Mouse (Mus musculus) adrenal gland, postnatal 36 days (tissue): ENCODE results near the gene Olfr836. TPM values are rescaled to one million over a fixed set of nuclear protein-coding genes. Genes with fewer than 3 reads are reported as not detected.
"Not testable (repeated sequence)": the region's sequence is repeated elsewhere in the genome, so short reads cannot be mapped to it uniquely, and the experiment has no call there.

Source experiments
- DNase-seq, 2 experiments: peaks; one replicate each; pipeline ENCODE4 v3.0.0; 2021; ENCODE audit warnings: mixed read lengths in 1 of 2
- long read RNA-seq, 2 experiments: library from polyadenylated mRNA; stranded (forward); transcript quantifications; one replicate each; pipeline ENCODE4 v2.0.0; 2021; ENCODE audit warnings: borderline sequencing depth in 2 of 2
- total RNA-seq, 2 experiments: library from RNA; stranded (reverse); gene quantifications; 2 replicates each; pipeline ENCODE4 v1.2.3; 2021

Gene Olfr836
- not detected for total RNA-seq
- long read RNA-seq, experiment 1: 0 reads
- long read RNA-seq, experiment 2: 0 reads

DNA sequence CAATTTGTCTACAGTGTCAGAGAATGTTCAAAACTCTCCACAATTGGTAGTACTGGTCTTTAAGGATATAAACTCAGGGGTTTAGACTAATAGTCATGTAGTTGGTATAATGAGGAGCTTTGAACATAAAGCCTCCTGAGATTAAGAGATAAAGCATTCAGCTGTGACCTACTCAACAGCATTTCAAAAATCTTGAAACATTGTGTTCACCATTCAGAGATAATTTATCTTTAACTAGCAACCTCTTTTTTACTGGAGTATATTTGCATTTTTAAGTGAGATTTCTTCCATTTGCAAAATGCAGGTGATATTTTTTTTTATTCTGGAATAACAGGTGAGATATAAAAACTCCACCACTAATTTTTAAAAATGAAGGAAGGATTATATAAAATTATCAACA lies at the start of gene Olfr836:
TSS of gene Olfr836 (plus strand) at position 301 of the 400 bp plus-strand sequence.
- DNase-seq: no peak

DNA sequence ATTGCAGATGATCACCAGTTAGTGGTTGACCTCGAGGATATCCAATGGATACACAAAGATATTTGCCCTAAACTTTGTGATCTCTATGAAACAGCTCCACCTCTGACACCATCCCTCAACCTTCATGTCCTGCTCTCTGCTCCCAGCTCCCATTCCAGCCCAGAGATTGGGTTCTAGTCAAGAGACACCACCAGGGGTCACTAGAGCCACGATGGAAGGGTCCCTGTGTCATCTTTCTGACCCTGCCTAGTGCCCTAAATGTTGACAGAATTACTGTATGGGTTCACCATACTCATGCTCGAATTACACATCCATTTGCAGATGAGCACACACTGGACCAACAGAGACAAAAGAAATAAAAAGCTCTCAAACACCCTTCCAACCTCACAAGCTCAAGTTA lies 35.2 kb upstream of the Olfr836 start:
- no peak for DNase-seq

DNA sequence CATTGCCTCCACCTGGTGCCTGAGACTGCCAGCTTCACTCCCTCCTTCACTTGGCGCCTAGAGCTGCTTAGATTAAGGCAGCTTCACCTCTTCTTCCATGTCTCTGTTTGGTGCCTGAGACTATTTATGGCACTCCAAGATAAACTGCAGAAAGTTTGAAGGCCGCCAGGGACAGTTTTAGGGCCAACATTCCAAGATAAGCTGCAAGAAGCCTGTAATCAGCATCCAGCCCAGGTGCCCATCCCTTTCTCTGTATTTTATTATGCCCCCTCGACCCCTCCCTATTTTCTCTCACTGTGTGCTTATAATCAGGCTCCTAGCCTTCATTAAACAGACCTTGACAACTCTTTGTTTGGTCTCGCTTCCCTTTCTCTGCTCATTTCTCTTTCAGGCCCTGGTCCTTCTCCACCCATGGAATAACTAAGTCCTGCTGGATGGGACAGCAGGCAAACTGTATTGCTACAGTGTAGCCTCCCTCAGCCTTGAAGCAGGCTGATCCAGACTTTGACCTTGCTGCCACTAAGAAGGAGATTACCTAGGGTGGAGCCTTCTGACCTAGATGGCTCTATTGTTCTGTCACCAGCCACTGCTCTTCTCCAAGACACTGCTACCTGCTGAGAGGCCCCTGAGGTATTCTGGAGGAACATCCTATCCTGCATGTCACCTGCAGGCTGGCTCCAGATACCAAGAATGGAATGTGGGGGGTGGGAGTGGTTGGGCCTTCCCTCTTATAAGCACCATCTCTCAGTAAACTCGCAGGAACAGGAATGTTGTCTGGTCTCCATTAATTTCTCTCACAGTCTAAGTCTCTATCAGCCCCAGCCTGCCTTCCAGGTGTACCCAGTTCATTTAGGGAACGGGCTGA lies 27.1 kb upstream of the Olfr836 start:
- not testable (repeated sequence) for DNase-seq

DNA sequence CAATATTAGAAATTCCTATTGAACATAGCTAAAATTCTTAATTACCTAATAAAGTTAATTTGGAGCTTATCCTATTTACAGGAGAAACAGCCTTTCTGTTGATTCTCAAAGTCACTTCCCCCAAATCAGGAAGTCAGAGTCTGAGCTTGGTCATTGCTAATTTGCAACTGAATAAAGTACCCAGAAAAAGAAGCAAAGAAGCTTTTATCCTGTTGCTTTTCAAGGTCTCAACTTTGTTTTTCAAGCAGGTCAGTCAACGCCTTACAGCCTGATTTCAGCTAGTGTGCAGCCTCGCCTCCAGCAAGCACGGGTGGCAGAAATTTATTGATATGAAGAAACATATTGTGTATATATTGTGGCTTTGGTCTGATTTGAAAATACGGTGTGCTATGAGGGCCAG lies 22.9 kb upstream of the Olfr836 start:
- no peak for DNase-seq

DNA sequence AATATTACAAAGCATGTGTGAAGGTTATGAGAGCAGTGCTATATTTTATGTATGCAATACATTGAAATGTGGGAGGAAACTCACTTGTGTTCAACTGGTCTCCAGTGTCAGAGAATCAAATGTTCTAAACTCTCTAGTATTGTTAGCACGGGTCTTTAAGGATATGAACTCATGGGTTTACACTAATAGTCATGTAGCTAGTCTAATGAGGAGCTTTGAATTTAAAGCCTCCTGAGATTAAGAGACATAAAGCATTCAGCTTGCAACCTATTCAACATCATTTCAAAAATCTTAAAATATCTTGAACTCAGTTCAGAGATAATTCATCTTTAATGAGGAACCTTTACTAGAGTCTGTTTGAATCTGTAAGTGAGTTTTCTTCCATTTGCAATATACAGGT lies 15.8 kb downstream of the Olfr836 start, which contains the start of gene Olfr837:
TSS of gene Olfr837 (plus strand) at position 301 of the 400 bp plus-strand sequence.
- no peak for DNase-seq

Other genes starting within 250 kb of the Olfr836 start
- gene Olfr830, start 245.7 kb upstream of the Olfr836 start, total RNA-seq: not detected
- gene Olfr832, start 183.3 kb upstream of the Olfr836 start, total RNA-seq: not detected
- gene Olfr834, start 132.4 kb upstream of the Olfr836 start, total RNA-seq: not detected
- not detected for gene Olfr835, start 87.6 kb upstream of the Olfr836 start, total RNA-seq
- gene Olfr837, start 15.9 kb downstream of the Olfr836 start, total RNA-seq: not detected
- not detected for gene Olfr839-ps1, start 56.9 kb downstream of the Olfr836 start, total RNA-seq
- not detected for gene Olfr843, start 131.6 kb downstream of the Olfr836 start, total RNA-seq
- not detected for gene Olfr844, start 196.0 kb downstream of the Olfr836 start, total RNA-seq
- gene Olfr845, start 216.1 kb downstream of the Olfr836 start, total RNA-seq: not detected
- gene Olfr846, start 243.6 kb downstream of the Olfr836 start, total RNA-seq: not detected